Mouse (Mus musculus) kidney, adult 8-10 months (tissue): ENCODE measurements around the gene Ptges3l.
"Not testable (repeated sequence)": the region's sequence is repeated elsewhere in the genome, so short reads cannot be mapped to it uniquely, and the experiment has no call there.

ENCODE experiments used
- DNase-seq, 2 experiments: peaks; one replicate each; pipeline ENCODE4 v3.0.0; 2022

Gene Ptges3l

DNA sequence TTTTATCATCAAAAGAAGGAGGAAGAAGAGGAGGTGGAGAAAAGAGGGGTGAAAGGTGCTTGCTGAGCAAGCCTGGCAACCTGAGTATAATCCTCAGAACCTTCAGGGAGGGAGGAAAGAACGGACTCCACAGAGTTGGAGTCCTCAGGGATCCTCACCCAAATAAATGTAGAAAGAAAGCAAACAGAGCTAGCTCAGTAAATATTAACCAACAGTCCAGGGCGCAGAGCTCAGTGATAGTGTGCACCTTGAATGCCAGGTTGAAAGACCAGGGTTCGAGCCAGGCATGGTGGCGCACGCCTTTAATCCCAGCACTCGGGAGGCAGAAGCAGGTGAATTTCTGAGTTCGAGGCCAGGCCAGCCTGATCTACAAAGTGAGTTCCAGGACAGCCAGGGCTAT is 30.5 kb upstream of the Ptges3l start:
- DNase-seq, result no peak

DNA sequence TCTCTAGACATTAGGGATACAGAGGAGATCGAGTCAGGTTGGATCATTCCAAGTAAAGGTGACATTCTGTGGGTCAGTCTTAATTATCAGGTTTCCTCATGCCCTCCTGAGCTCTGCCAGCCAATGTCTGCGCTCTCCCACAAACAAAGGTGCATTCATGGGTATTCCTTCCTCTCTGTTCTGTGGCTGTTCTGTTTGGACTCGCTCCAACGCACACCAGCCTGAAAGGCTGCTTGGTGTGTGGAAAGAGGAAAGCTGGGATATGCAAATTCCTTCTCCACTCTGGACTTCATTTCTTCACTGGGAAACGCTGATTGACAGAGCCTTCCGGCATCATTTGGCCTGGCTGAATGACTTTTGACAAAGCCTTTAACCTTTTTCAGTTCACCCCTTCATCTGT is 29.6 kb upstream of the Ptges3l start:
- no peak for DNase-seq

GRCm38 (mm10) chr11:101452093-101452774 is 27.1 kb upstream of the Ptges3l start:
- DNase-seq, result no peak

DNA sequence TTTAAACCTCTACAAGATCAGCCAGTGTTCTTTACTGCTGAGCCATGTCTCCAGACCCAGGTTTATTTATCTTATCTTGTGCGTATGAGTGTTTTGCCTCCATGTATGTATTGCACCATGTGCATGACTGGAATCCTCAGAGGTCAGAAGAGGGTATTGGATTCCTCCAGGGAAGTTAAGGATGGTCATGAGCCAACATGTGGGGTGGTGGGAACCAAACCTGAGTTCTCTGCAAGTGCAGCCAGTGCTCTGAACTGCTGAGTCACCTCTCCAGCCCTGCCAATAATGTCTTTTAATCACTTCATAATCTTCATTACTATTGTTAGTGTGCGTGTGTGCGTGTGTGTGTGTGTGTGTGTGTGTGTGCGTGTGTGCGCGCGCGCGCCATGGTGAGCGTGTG is 26.4 kb upstream of the Ptges3l start:
- no peak for DNase-seq

DNA sequence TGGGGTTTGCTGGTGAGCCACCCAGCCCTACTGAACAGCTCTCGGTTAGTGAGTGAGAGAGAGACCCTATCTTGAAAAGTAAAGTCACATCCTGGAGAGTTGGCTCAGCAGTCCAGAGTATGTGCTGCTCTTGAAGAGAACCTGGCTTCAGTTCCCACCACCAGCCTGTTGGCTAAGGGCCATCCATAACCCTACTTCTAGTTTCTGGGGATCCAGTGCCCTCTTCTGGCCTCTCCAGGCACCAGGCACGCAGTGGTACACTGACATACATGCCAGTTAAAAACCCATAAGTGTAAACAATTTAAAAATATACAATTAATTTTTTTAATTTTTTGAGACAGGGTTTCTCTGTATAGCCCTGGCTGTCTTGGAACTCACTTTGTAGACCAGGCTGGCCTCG is 25.3 kb upstream of the Ptges3l start:
- no peak for DNase-seq

DNA sequence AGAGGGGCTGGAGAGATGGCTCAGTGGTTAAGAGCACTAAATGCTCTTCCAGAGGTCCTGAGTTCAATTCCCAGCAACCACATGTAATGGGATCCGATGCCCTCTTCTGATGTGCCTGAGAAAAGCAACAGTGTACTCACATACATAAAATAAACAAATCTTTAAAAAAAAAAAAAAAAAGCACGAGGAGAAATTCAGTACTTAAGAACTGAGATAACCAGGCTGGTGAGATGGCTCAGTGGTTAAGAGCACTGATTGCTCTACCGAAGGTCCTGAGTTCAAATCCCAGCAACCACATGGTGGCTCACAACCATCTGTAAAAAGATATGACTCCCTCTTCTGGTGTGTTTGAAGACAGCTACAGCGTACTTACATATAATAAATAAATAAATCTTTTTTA is 24.5 kb upstream of the Ptges3l start:
- DNase-seq, result not testable (repeated sequence)

DNA sequence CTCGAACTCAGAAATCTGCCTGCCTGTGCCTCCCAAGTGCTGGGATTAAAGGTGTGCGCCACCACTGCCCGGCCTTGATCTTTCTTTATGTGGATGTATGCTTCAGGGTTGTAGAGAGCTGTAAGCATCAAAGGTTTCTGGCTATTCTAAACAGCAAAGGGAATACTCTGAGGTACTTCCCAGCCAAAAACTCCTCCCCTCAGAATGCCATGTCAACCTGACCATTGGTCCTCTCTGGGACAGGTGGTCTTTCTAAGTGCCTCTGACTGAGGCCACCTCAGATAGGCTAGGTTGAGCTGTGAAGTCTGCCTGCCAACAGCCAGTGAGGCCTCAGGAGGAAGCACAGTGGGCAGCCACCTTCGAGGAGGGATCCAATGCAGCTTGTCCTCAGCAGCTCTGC is 23.8 kb upstream of the Ptges3l start:
- DNase-seq, result no peak

GRCm38 (mm10) chr11:101448274-101448746 is 23.2 kb upstream of the Ptges3l start, which contains the start of gene Ifi35:
TSS of gene Ifi35 (plus strand) at chr11:101448407.
- DNase-seq, result peak; percentile 85 to 87

- DNase-seq, result no peak
These were observed 22.7 kb upstream of the Ptges3l start for GRCm38 (mm10) chr11:101447786-101448185.

- not testable (repeated sequence) for DNase-seq
These were observed 21.7 kb upstream of the Ptges3l start for GRCm38 (mm10) chr11:101446860-101447259.

DNA sequence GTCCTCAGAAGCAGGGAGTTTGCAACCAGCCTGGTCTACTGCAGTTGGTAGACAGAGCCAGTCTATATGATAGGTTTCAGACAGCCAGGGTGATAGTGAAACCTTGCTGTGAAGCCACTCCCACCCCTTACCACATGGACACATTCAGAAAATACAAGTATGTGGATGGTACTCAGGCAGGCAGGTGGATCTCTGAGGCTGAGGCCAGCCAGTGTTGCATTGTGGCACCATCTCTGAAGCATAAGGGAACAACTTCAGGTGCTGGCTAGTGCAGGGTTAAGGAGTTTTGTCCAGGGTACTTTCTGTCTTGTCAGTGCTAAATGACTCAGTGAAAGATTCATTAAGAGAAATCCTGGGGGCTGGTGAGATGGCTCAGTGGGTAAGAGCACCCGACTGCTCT is 21.2 kb upstream of the Ptges3l start:
- DNase-seq, result no peak

GRCm38 (mm10) chr11:101442760-101443159 is 17.6 kb upstream of the Ptges3l start:
- no peak for DNase-seq

- peak; percentile 97 to 99 for DNase-seq
These were observed 17.1 kb upstream of the Ptges3l start, which contains the start of gene Rpl27 for GRCm38 (mm10) chr11:101442127-101442693. TSS of gene Rpl27 (plus strand) at chr11:101442298.

DNA sequence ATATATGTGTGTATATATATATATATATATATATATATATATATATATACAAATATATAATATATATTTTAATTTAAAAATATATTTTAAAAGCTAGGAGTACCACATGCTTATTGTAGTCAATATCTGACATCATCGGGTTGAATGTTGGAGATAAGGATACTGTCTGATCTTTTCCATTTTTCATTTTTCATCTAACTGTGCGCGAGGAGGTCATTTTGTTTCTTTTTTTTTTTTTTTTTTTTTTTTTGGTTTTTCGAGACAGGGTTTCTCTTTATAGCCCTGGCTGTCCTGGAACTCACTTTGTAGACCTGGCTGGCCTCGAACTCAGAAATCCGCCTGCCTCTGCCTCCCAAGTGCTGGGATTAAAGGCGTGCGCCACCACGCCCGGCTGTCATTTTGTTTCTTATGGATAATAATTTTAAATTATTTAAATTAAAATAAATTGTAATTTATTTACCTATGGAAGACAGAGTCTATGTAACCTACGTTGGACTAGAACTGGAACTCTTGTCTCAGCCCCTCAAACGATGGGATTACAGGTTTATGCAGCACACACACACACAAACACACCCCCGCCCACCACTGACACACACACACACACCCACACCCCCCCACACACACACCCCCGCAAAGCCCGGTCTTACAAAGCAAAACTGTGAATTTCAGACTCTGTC is 16.5 kb upstream of the Ptges3l start:
- DNase-seq, result not testable (repeated sequence)

DNA sequence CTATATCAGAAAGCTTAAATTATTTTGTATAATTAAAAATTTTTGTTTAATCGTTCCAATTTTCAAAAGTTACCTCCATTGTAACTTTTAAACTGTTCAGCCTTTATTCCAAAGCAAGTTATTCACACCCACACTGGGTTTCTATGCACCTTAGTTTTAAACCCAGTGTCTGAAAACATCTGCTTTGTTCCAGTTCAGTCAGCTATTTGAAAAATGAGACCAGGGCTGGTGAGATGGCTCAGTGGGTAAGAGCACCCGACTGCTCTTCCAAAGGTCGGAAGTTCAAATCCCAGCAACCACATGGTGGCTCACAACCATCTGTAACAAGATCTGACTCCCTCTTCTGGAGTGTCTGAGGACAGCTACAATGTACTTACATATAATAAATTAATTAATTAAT is 12.9 kb upstream of the Ptges3l start:
- DNase-seq, result not testable (repeated sequence)

DNA sequence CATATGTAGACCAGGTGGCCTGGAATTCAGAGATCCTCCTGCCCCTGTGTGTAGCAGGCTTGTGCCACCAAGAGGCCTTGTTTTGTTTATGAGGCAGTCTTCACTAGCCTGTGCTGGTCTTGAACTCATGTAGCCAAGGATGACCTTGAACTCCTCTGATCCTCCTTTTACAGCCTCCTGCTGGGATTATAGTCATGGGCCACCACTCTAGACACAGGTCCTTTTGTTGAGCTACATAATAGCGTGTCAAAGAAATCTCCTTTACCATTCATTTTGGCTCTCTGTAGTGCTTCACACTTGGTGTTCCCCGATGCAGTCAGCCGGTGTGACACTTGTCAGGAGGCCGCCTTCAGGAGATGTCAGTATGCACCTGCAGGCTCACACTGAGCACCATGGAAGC is 11.8 kb upstream of the Ptges3l start:
- no peak for DNase-seq

DNA sequence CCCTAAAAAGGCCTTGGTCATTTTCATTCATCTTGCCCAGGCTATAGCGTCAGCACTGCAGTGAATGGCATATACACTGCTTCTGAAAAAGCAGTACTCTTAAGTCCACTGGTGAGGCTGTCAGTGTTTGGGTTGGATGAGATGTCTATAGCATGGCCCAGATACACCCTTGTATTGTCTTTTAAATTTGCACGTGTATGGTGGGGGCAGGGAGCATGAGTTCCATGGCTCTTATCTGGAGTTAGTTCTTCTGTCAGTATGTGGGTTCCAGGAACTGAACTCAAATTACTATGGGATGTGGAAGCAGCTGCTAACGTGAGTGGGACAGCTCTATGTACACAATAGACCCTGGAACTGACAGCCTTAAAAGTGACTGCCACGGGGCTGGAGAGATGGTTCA is 10.7 kb upstream of the Ptges3l start:
- DNase-seq, result no peak

- DNase-seq, result no peak
These were observed 8.3 kb upstream of the Ptges3l start for GRCm38 (mm10) chr11:101433396-101433795.

DNA sequence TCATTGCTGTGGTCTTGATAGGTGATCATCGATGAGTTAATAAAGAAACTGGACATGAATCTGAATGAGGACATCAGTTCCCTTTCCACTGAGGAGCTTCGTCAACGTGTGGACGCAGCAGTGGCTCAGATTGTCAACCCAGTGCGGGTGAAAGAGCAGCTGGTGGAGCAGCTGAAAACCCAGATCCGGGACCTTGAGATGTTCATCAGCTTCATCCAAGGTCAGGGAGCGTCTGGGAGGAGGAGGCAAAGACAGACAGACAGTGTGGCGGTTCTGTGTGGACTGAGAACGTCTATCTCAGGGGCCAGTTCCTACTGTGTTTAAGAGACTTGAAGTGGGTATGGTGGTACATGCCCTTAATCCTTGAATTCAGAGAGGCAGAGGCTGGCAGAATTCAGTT is 6.2 kb upstream of the Ptges3l start:
- no peak for DNase-seq

DNA sequence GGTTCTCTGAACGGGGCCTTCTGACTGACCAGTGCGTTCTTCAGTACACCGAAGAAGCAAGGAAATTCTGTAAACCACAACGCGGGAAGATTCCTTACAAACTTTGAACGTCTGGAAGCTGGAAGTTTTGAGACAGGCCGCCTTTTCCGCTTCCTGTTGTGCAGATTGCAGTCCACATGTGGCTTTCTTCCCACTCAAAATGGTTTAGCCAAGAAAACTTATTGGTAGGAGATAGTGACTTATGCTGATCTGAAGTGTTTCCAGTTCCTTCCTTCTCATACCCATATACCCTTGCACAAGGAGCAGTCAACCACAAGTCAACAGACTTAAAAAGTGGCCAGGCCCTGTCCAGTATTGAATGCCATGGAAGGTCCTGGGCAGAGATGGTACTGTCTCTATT is 1.0 kb upstream of the Ptges3l start:
- DNase-seq, result no peak

DNA sequence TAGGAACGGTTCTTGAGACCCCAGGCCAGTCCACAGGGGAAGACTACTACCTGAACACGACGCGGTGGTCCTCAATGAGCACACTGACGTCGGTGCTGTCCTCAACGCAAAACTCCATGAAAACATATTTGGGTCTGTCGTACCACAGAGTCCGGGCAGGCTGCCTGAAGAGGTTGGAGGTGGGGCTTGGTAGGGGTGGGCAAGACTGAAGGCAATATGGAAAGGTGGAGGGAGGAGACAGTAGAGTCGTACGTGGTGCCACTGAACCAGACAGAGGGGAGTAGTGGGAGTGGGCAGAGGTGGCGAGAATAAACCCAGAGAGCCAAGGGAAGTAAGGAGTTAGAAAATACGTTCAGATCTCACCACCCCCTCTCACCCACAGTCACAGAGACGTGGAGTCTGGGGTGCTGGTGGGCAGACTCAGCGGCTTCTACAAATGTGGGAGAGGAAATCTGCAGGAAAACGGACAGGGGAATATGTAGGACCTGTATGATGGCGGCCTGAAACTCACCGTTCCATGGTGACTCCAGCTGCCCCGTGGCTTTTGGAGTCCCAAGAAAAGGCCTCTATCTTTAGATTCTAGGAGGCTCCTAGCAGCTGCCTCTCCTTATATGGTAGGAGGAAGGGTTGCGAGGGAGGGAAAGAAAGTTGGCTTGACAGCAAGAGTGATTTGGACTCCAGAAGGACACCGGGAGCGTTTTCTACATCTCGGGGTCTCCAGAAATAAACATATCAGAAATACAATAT is 855 bp downstream of the Ptges3l start, which contains the start of gene Gm27029:
Gene Gm27029, minus strand, starts transcription at position 692 of the 747 bp plus-strand sequence.
- no peak for DNase-seq

DNA sequence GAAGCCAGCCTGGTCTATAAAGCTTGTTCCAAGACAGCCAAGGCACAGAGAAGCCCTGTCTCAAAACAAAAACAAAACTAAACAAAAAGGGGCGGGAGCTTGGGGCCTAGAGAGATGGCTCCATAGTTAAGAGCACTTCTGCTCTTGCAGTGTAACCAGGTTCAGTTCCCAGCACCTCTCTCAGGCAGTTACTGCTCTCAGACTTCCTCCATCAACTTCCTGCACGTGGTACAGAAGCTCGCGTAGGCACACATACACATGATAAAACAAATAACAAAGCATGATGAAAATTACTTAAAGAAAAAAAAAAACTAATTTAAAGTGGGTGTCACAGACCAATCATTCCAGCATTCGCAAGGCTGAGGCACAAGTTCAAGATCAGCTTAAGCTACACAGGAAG is 5.0 kb downstream of the Ptges3l start:
- DNase-seq, result no peak

DNA sequence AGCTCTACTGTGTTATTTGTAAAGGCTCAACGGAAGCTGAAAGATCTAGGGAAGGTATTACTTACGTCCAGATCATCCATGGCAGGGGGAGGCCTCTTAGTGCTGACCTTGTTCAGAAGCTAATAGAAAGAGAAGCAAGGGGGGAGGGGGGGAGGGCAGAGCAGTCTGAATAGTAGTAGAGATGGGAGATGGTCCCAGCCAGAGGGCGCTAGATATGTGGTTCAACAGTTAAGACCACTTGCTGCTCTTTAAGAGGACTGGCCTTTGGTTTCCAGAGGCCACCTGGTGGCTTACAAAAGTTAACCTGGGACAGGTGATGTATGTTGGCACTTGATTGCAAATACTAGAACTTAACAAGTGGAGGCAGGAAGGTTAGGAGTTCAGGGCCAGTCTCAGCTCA is 5.5 kb downstream of the Ptges3l start:
- no peak for DNase-seq
